Mouse (Mus musculus): ENCODE results near the gene Rybp.

Gene Rybp

DNA sequence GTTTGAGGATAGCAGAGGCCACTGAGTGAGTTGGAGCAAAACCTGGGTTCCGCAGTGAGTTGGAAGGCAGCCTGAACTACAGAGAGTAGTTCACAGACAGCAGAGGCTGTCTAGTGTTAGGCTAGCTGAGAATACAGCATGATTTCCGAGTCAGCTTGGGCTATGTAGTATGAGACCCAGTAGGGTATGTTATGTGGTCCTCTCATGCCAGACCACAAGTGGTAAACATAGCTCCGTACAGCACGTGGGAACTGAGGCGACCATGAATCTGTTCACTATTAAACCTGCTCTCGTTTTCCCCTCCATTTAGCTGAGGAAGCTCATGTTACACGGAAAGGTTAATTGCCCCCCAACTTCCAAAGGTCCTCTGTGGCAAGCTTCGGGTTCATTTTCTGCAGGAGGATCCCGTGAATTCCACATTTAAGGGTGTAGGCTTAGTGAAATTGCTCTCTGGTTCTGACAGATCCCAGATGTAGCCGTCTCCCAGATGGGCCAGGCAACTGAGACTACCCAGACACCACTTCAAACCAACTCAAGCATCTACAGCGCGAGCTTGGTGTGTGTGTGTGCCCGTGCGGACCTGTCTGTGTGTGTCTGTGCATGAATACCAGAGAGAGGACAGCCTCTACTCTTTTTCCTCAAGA is 66.2 kb downstream of the Rybp start:
- in situ Hi-C loops (cut with MboI; ENCODE audit: low sequenced_read_pairs): no loop called here

DNA sequence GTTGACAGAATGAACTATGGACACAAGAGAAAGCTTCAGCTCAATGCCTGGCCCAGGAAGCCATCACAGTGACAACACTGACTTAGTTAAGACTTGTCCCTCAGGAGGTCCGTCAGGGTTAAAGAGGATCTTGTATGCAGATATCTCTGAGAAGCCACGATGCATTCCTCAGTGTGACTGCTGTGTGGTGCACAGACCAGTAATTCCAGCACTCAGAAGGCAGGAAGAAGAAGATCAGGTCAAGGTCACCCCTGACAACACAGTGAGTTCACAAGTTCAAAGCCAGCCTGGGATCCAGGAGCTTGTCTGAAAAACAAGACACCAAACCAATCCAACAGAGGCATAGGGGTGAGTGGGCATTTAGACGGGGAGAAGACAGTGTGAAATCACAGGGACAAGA is 67.3 kb downstream of the Rybp start:
- in situ Hi-C loops (cut with MboI; ENCODE audit: low sequenced_read_pairs): no loop called here

DNA sequence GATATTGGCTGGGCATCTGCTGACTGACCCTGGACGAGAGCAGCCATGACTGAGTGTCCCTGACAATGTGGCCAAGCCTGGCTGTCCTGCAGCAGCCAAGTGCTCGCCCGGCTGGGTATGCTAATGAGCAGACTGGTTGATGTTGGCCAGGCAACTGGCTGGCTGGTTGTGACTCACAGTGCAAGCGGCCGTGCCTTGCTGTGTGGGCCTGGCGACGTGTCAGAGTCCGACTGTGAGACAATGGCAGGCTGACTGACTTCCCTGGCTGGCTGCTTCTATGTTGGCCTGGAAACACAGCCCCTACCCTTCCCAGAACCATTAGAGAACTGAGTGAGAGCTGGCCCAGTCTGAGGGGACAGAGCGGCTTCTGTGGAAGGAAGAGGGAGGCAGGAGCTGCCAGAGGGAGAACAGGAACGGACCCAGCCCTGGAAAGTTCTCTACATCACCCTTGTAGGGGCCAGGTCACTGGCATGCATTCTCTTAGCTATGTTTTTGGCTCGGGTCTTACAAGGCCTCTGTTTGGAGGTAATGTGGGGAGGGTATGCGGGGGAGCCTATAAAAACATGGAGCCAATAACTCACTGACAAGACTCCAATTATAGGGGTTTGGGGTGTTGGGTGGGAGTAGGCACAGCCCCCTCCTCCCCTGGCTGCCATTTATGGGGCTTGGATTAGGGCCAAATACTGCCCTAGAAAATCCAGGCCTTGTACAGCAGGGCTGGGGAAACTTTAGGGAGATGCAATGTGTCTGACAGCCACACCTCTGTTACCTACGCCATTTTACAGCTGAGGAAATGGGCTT is 68.5 kb downstream of the Rybp start:
- in situ Hi-C loops (cut with MboI; ENCODE audit: low sequenced_read_pairs): no loop called here

DNA sequence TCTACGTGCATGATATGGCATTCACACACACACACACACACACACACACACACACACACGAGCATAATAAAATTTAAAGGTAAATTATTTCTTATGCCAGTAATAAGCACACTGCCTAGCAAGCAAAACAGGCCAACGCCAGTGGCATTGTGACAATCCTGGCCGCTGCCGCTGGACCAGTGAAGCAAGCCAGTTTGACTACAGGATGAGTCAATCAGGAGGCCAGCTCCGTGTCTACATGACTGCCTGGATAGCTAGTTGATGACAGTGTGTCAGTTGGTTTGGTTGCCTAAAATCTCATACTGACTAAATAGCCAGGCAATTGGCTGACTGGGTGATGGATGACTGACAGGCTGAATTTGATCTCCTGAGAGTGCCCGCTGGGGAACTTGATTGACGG is 69.8 kb downstream of the Rybp start:
- in situ Hi-C loops (cut with MboI; ENCODE audit: low sequenced_read_pairs): no loop called here

DNA sequence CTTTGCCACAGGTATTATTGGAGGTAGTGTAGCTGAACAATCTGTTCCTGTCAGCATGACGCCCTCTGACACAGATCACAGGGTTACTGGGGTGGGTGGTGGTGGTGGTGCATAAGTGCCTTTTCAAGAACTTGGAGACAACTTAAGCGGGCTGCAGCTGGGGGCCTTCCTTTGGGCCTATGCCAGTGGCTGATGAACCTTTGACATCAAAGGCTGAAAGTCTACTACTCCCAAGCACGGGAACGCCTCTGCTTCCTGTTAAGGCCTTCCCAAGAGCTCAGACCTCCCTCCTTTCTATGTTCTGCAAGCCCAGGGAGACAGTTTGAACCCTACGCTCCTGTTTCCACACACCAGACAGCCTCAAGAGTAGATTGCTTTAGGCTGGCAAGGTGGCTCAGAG is 70.3 kb downstream of the Rybp start:
- in situ Hi-C loops (cut with MboI; ENCODE audit: low sequenced_read_pairs): no loop called here

DNA sequence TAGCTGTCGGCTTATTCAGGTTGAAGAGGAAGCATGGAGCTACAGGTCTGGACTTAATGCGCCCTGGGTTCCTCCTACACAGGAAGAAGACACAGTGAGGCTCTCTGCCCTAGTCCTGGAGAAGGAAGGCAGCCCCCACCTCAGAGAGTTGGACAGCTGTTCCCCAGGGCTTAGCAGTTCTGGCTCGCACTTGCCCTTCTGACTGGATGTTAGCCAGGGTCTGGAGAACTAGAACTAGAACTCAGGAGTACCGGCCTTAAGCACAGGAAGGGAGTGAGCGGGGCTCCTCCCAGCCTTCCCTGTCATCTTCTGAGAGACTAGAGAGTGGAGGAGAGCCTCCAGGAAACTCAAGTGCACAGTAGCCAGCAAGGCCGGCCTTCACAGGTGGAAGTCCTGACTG is 71.5 kb downstream of the Rybp start:
- in situ Hi-C loops (cut with MboI; ENCODE audit: low sequenced_read_pairs): no loop called here

DNA sequence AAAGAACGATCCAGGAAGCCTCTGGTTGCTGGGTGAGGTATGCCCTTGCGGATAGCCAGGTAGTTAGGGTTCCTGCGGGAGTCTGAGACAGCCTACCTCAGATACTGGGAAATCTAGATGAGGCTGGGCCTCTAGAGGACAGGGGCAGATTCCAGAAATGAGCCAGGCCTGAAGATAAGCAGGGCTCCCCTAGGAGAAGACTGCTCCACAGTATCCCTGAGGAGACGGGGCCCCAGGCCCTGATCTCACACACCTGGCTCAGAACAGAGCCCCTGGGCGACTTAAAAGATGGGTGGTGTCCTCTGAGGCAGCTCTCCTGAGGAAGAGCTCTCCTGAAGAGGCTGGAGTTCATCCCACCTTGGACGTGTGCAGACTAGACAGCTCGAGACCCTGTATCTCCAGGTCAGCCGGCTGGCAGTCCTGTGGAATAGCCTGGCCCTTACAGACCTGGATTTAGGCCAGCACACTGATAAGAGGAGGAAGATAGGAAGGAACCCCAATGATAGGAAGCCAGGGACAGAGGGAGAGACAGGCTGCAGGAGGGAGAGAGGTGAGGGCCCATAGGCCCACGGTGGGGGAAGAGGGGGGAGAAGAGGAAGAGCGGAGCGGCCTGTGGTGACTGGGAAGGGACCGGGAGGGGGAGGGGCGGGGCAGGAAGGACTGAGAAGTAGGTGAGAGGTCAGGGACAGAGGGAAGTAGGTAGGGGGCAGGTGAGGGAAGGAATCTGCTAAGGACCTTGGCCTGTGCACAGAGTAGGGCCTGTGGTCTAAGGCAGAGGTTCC is 73.0 kb downstream of the Rybp start:
- in situ Hi-C loops (cut with MboI; ENCODE audit: low sequenced_read_pairs): no loop called here

DNA sequence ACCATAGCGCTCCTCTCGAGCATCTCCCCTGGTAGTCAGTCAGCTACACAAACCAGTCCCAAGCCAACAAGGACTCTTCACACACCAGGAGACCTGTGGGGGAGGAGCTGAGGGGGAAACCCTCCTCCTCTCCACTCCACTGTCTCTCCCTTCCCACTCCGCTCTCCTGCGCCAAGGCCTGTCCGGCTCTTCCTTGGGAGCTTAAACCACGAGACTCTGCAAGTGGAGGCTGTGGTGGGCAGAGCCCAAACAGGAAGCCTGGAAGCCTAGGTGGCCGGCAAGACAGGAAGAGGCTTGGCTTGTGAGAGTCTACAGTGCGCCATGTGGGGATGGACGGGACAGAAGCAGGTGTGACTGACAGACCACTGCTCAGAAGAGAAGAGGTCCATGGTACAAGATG is 73.7 kb downstream of the Rybp start:
- in situ Hi-C loops (cut with MboI; ENCODE audit: low sequenced_read_pairs): no loop called here

DNA sequence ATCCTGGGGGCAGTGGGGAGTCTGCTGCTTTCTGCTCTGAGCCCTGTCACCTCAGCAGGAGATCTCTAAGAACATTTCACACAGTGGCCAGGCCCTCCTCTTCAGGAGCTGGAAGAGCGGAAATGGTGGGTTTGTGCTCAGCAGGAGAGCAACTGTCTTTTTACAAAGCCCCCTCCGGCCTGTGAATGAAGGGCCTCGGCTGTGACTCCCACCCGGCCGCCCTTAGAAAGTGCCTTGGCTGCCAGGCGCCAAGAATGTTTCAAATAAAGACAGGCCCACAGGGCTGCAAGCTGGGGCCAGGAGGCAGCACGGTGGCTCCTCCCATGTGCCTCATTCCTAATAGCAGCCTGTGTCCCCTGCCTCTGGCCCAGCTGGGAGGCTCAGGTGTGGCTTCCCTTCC is 74.5 kb downstream of the Rybp start:
- in situ Hi-C loops (cut with MboI; ENCODE audit: low sequenced_read_pairs): no loop called here

DNA sequence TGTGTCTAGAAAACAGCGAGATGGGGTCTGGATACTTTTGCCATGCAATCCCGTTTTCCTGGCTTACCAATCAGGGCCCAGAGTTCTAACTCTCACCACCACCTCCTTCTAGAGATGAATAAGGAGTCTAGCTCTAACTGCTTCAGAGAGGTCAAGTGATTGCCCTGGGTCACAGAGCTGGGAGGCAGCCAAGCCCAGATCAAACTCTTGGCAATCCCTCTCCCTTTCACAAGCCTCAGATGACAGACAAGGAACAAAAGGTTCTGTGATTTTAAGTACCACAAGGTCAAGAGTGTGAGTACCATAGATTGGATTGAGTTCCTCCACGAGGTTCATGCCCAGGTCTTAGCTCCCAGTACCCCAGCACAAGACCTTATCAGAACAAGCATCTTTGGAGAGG is 75.6 kb downstream of the Rybp start:
- in situ Hi-C loops (cut with MboI; ENCODE audit: low sequenced_read_pairs): no loop called here

DNA sequence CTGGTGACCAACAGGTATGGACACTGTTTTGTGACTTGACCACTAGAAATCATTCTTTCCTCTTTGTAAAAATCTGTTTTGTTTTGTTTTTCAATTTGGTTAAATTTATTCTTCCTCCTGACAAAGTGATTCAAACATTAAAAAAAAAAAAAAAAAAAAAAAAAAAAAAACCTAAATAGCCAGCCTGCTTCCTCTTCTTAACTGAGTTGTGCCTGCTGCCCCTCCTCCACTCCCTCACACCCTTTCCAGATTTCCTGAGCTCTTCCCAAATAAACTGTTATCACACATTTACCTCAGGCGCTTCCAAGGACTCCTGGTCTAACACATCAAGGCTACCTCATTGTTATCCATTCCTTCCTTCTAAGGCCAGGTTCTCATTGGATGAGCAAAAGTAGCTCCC is 76.8 kb downstream of the Rybp start:
- in situ Hi-C loops (cut with MboI; ENCODE audit: low sequenced_read_pairs): no loop called here

DNA sequence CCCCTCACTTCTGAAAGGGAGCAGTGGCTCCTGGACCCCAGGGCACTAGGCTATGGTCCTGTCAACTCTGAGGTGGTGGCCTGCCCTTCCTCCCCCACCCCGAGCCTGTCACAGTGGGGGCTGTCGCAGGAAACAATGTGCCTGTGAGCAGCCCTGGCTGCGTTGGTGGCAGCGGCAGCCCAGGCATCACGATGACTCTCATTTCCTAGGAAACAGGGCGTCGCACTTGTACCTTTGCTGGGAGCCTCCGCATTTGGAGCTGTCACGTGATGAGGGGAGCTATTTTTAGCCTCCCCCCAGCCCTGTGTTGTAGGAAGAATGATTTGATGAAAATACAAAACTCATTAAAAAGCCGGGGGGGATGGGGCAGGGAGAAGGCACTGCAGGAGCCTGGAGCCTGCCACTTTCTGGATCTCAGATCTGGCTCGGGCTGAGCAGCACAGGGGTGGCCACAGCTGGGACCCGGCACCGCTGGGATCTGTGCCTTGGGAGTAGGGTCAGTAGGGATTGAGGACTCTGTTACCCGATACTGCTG is 80.5 kb downstream of the Rybp start:
- in situ Hi-C loops (cut with MboI; ENCODE audit: low sequenced_read_pairs): no loop called here

DNA sequence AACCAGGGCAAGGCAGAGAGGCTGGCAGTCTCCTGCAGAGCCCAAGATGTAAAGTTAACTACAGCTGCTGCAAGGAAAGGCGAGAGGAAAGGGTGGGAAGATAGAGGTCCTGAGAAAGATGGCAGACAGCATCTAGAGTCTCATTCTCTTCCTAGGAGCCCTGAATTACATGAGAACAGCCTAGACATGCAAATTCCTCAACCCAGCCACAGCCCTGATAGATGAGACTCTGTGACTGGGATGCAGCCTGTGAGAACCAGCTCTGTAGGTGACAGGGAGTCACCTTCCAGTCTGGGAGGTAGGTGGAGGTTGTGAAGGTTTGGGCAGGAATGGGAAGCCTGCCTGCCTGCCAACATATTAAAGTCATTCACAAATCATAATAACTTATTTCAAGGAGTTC is 81.0 kb downstream of the Rybp start:
- in situ Hi-C loops (cut with MboI; ENCODE audit: low sequenced_read_pairs): no loop called here

DNA sequence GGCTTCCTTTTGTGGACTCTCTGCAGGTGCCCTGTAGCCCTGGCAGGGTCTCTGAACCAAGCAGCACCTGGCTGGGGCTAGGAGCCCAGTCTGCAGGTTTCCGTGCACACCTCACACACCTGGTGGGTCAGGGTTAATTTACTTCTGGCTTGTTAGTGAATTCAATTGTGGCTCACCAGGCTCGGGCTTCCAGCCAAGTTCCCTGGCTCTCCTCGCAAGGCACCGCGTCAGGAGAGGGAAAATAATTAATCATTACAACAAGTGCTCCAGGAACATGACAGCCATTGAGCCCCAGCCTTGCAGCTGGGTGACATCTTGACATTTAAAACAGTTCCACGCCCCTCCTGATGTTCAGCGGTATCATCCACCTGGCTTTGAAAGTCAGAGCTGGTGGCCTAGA is 82.8 kb downstream of the Rybp start:
- in situ Hi-C loops (cut with MboI; ENCODE audit: low sequenced_read_pairs): no loop called here

DNA sequence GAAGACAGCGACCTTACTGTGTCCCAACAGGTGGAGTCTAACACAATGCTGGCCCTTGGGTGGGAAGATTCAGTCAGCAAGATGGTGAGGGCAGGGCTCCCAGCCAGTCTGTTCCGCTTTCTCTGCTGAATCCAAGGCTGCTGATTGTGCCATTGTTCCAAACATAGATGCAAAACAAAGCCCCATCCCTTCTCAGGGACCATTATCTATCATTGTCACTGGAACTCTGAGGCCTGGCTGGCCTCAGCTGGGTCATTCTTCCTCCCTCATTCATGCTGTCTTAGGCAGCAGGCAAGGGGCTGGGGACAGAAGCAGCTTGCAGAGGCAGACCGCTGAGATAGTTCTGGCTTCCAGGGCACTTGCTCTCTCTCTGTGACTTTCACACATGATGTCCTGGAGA is 83.8 kb downstream of the Rybp start:
- in situ Hi-C loops (cut with MboI; ENCODE audit: low sequenced_read_pairs): no loop called here

DNA sequence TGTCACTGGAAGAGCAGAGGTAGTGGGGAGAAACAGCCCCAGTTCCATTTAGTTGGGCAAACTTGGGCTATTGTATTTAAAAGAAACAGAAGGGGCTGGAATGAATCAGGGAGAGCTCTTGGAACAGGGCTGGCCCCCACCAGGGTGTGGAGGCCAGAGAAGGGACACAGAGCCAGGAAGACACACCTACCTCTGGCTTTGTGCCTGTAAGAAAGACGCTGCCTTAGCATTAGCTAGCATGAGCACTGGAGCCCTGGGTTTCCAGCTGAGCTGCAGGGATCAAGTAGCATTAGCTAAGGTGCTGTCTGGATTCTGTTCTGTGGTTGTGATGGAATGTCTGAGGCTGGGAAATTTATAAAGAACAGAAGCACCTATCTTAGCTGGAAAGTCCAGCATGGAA is 85.2 kb downstream of the Rybp start:
- in situ Hi-C loops (cut with MboI; ENCODE audit: low sequenced_read_pairs): no loop called here

DNA sequence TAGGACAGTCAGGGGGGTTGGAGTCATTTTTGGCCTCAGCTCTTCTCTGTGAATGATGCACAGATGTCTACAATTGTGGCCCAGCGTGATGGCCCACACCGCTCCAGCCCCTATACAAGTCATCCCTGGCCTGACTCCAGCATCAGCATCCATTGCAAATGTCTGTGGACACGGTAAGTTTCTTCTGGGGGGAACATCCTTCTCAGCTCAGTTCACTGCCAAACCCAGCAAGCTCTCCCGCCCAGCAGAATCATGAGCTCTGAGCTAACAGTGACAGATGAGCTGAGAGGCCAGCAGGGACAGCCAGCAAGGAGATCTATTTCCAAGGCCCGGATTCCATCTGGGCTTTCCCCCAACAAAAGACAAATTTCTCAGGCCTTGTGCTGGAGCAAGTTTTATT is 90.2 kb downstream of the Rybp start:
- in situ Hi-C loops (cut with MboI; ENCODE audit: low sequenced_read_pairs): no loop called here

DNA sequence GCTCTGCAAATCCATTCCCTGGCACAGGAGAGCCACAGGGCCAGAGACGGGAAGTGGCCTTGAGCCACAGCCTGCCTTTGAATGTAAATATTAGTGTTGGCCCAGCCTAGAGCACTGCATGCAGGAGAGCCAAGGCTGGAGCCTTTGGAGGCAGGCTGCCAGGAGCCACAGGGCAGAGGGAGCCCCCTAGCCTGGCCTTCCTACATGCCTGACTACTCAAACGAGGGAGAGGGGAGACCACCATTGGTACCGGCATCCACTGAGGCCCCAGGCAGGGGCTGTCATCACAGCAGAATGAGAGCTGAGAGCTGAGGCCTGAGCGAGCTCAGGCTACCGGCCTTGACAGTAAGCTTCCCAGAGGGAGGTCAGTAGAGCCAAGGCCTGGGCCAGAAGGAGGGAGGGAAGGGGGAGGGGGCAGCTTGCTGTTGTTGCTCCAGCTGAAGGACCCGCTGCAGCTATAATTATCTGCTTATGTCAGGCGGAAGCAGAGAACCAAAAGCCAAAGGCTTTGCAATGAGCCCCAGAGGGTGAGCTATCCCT is 91.3 kb downstream of the Rybp start:
- in situ Hi-C loops (cut with MboI; ENCODE audit: low sequenced_read_pairs): no loop called here

DNA sequence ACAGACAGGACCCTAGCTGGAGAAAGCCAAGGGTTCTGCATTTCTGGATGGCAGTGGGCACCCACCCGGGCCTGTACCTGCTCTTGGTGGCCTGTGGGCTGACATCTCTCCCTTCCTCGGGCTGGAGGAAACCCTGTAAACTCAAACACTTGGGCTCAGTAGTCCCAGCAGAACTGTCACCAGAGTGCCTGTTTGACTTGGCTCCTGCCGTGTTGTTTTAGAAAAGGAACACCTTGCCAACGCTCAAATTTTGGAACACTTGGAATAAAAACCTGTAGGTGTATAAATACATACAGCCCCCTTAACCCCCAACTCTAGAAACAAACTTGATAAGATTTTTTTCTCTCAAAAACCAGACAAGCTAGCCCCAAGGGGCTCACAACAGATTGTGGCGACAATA is 92.2 kb downstream of the Rybp start:
- in situ Hi-C loops (cut with MboI; ENCODE audit: low sequenced_read_pairs): no loop called here

DNA sequence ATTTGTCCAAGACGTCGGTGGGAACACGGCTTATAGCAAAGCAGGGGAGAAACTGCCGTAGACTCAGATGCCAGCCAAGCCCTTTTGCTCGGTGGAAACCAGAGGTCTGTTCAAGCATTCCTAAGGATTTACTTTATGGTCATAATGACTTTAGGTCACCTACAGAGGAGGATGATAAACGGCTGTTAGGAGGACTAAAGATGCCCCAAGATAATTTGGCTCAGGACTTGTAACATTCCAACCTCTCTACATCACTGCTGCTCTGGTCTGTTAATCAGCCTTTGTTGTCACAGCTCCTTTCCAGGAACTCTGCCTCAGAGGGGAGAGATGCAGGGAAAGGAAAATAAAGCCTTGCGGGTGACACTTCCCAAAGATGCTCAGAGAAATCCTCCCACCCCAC is 93.5 kb downstream of the Rybp start:
- in situ Hi-C loops (cut with MboI; ENCODE audit: low sequenced_read_pairs): no loop called here

DNA sequence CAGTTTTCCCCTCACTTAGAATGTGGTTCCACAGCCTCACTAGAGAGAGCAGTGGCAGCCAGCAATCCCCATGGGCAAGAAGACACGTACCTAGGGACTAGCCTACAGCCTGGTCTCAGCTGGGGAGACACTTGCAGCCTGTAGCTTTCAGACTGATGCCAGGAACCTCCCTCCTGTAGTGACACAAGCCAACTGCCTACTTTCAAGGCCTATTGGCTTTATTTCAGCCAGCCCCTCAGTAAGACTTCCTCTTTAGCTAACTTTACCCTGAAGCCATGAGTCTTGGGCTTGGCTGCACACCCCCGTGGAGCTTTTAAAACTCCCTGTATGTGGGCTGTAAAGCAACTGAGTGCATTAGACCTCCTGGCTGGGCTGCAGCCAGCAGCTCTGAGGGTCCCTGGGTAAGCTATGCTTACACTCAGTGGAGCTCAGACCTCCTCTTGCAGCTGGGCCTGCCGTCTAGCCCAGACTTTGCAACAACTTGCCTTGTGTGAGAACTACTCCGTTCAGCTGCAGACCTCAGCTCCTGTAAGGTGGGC is 94.5 kb downstream of the Rybp start:
- in situ Hi-C loops (cut with MboI; ENCODE audit: low sequenced_read_pairs): no loop called here
